Comparison of ENCODE assay signal across 11 mouse cellular contexts in genomic region chr8:66688395-66688794, GRCm38 (mm10). TPM values are rescaled to one million over a fixed set of nuclear protein-coding genes. Genes with fewer than 3 reads are reported as not detected.
A peak's percentile ranks its signal among the peaks of the same experiment; 100 is the strongest.
DNase-seq lines count a peak whose midpoint lies in the region; ATAC-seq and TF ChIP-seq lines count a peak whose summit lies in the region.
"Had no signal": no experiment of that assay in that cellular context is flagged by ENCODE, and none has a peak within 500 bp of the region (broad histone marks: within the 10 kb centered on the region; RNA-seq: fewer than 3 reads in every experiment).

No protein-coding gene starts in this region.

- H3K27ac ChIP-seq in heart, embryonic 14.5 days (replicated peaks in 1 of 2; ENCODE audit: control insufficient read depth in 1 of 2, insufficient read depth in 1 of 2, low read depth in 2 of 2, low read length in 2 of 2): no peak overlapping the region
- H3K27ac ChIP-seq in forebrain, embryonic 13.5 days: no peak overlapping the region
- H3K27ac ChIP-seq in limb, embryonic 14.5 days (replicated peaks; ENCODE audit: low read depth, low read length): no peak overlapping the region
- H3K27ac ChIP-seq: liver, embryonic 15.5 days had no signal

- DNase-seq in heart, postnatal 14 days: no peak
- DNase-seq in limb, embryonic 14.5 days (ENCODE audit: low spot score): no peak
- no peak for DNase-seq in cerebellum, adult 9-11 months
- no peak for DNase-seq in adrenal gland, postnatal 25 days
- no peak for DNase-seq in ovary, postnatal 10 days (ENCODE audit: low spot score)

- no peaks in the 10 kb centered on the region for H3K36me3 ChIP-seq in heart, embryonic 14.5 days (ENCODE audit: control insufficient read depth, insufficient read depth, low read length)
- H3K36me3 ChIP-seq in E14TG2a.4 (ENCODE audit: insufficient read depth, low read length): no peaks in the 10 kb centered on the region
- no peaks in the 10 kb centered on the region for H3K36me3 ChIP-seq in forebrain, embryonic 13.5 days (ENCODE audit: poor library complexity, severe bottlenecking)
- H3K36me3 ChIP-seq in limb, embryonic 14.5 days (ENCODE audit: control insufficient read depth, insufficient read depth, low read length): no peaks in the 10 kb centered on the region
- H3K36me3 ChIP-seq: liver, embryonic 15.5 days had no signal

- 41% methylated on average over 6 of the region's 6 CpGs for WGBS in heart, embryonic 14.5 days
- WGBS in forebrain, embryonic 13.5 days: 28% methylated on average over 6 of the region's 6 CpGs
- 55% methylated on average over 6 of the region's 6 CpGs for WGBS in limb, embryonic 14.5 days

- intact Hi-C loops in heart, postnatal 14 days (cut with DNase I): no loop called here

- H3K9me3 ChIP-seq in heart, embryonic 14.5 days (ENCODE audit: control insufficient read depth, low read length): no peaks in the 10 kb centered on the region
- no peaks in the 10 kb centered on the region for H3K9me3 ChIP-seq in E14TG2a.4 (ENCODE audit: low read length)
- H3K9me3 ChIP-seq in forebrain, embryonic 13.5 days (replicated peaks): no peaks in the 10 kb centered on the region
- H3K9me3 ChIP-seq in limb, embryonic 14.5 days (ENCODE audit: control insufficient read depth, low read length): no peaks in the 10 kb centered on the region
- H3K9me3 ChIP-seq: liver, embryonic 15.5 days had no signal

- TF ChIP-seq POLR2A in limb, embryonic 14.5 days (IDR thresholded peaks at IDR 0.05; ENCODE audit: borderline replicate concordance, extremely low read depth, insufficient read depth, insufficient read length): no peak

- H3K4me3 ChIP-seq in heart, embryonic 14.5 days (ENCODE audit: control insufficient read depth in 1 of 2, insufficient read depth in 1 of 2, low read depth in 1 of 2, low read length in 2 of 2): peak overlapping the region in 1 of 2 experiments; percentile 47; a peak in 2 of 4 replicates
- peak overlapping the region; percentile 72 for H3K4me3 ChIP-seq in E14TG2a.4 (replicated peaks; ENCODE audit: low read length)
- peak overlapping the region; percentile 55 for H3K4me3 ChIP-seq in forebrain, embryonic 13.5 days
- H3K4me3 ChIP-seq in limb, embryonic 14.5 days (replicated peaks; ENCODE audit: low read length): no peak overlapping the region; the same call in 1 of the 2 replicates
- H3K4me3 ChIP-seq: liver, embryonic 15.5 days had no signal

- TF ChIP-seq CTCF in E14TG2a.4 (conservative IDR thresholded peaks at IDR 0.05; ENCODE audit: low read length): no peak

- peaks cover 21% of the 10 kb centered on the region for H3K27me3 ChIP-seq in heart, embryonic 14.5 days (ENCODE audit: control insufficient read depth, insufficient read depth, low read length)
- H3K27me3 ChIP-seq in E14TG2a.4 (ENCODE audit: insufficient read depth, low read length): peaks cover 41% of the 10 kb centered on the region
- H3K27me3 ChIP-seq in forebrain, embryonic 13.5 days: peaks cover 10% of the 10 kb centered on the region; the same call in 1 of the 2 replicates
- peaks cover 15% of the 10 kb centered on the region; the same call in 1 of the 2 replicates for H3K27me3 ChIP-seq in limb, embryonic 14.5 days (ENCODE audit: control insufficient read depth, insufficient read depth, low read length)

- ATAC-seq in heart, embryonic 14.5 days (ENCODE audit: insufficient number of reproducible peaks, insufficient read depth, low FRiP score, low read depth): no peak
- no peak for ATAC-seq in forebrain, embryonic 13.5 days
- ATAC-seq in limb, embryonic 14.5 days (ENCODE audit: low FRiP score, low read depth): no peak

- peak overlapping the region; percentile 88 for H3K4me2 ChIP-seq in heart, embryonic 14.5 days (ENCODE audit: low read length)
- peak overlapping the region; percentile 89 for H3K4me2 ChIP-seq in forebrain, embryonic 13.5 days
- H3K4me2 ChIP-seq in limb, embryonic 14.5 days (replicated peaks; ENCODE audit: low read depth, low read length, severe bottlenecking): peak overlapping the region; percentile 76; the same call in 1 of the 2 replicates

- H3K4me1 ChIP-seq in heart, embryonic 14.5 days (ENCODE audit: control insufficient read depth in 2 of 2, insufficient read depth in 2 of 2, low read length in 2 of 2): peaks cover 3 to 4% of the 10 kb centered on the region in 2 experiments; a peak in 2 of 4 replicates
- peaks cover 12% of the 10 kb centered on the region; the same call in 1 of the 2 replicates for H3K4me1 ChIP-seq in E14TG2a.4 (replicated peaks; ENCODE audit: low read depth, low read length)
- H3K4me1 ChIP-seq in forebrain, embryonic 13.5 days: 0 out of 2 replicates have a peak, but pooled peaks cover 8% of the 10 kb centered on the region
- H3K4me1 ChIP-seq in limb, embryonic 14.5 days (ENCODE audit: control insufficient read depth, insufficient read depth, low read length): no peaks in the 10 kb centered on the region
- H3K4me1 ChIP-seq: liver, embryonic 15.5 days had no signal

- H3K9ac ChIP-seq in heart, embryonic 14.5 days (ENCODE audit: low read length): peak overlapping the region; percentile 45; the same call in 1 of the 2 replicates
- no peak overlapping the region for H3K9ac ChIP-seq in forebrain, embryonic 13.5 days
- no peak overlapping the region for H3K9ac ChIP-seq in limb, embryonic 14.5 days (ENCODE audit: low read depth, low read length, severe bottlenecking)
- H3K9ac ChIP-seq: liver, embryonic 15.5 days had no signal

RNA-seq across cellular contexts. Expression of gene Npy5r, which starts 0.5 kb away (rescaled TPM):
- not detected in 2 replicates for polyA plus RNA-seq in heart, embryonic 14.5 days (2014; fragmentation: Nextera tagmentation; extraction: Ambion mirVana)
- total RNA-seq in heart, postnatal 14 days (2021): not detected
- polyA plus RNA-seq in forebrain, embryonic 13.5 days (2015; fragmentation: Nextera tagmentation; extraction: Ambion mirVana): 0.23 TPM in 1 of 2 replicates, not detected in the other
- polyA plus RNA-seq in limb, embryonic 14.5 days (2012; rRNA removed): 0.06 and 0.10 TPM in 2 replicates
- polyA plus RNA-seq in limb, embryonic 14.5 days (2014; fragmentation: Nextera tagmentation; extraction: Ambion mirVana): not detected in 2 replicates
- total RNA-seq in adrenal gland, postnatal 25 days (2021): 0.43 TPM in 1 of 2 replicates, not detected in the other
- total RNA-seq: gastrocnemius, adult 8-10 months had no signal
- polyA plus RNA-seq: large intestine, adult 2 months; liver, embryonic 15.5 days had no signal

RNA-seq across cellular contexts. Expression of gene Npy1r, which starts 8.6 kb away (rescaled TPM):
- polyA plus RNA-seq in heart, embryonic 14.5 days (2014; fragmentation: Nextera tagmentation; extraction: Ambion mirVana): 2.4 and 3.1 TPM in 2 replicates
- 1 to 10 TPM; 1.2 to 1.4 TPM for total RNA-seq in heart, postnatal 14 days (2021)
- polyA plus RNA-seq in forebrain, embryonic 13.5 days (2015; fragmentation: Nextera tagmentation; extraction: Ambion mirVana): 1.4 and 1.8 TPM in 2 replicates
- 1.7 TPM in 2 replicates for polyA plus RNA-seq in limb, embryonic 14.5 days (2012; rRNA removed)
- 1.5 and 1.9 TPM in 2 replicates for polyA plus RNA-seq in limb, embryonic 14.5 days (2014; fragmentation: Nextera tagmentation; extraction: Ambion mirVana)
- 2.0 and 4.4 TPM in 2 replicates for total RNA-seq in adrenal gland, postnatal 25 days (2021)
- polyA plus RNA-seq: liver, embryonic 15.5 days had no signal
